Mouse (Mus musculus): Measurements from ENCODE around the gene Gpatch8. TPM values are rescaled to one million over a fixed set of nuclear protein-coding genes. Genes with fewer than 3 reads are reported as not detected.

Gene Gpatch8
- polyA plus RNA-seq, 1 experiment from 2014 or later, result 32.6 TPM

- 74% methylated on average over 1 of the region's 1 CpGs for WGBS
- no peaks in the 10 kb centered on the region for H3K27me3 ChIP-seq (replicated peaks; ENCODE audit: control insufficient read depth, insufficient read depth, low read length)
Measured at GRCm38 (mm10) chr11:102539690-102540089, 16.5 kb downstream of the Gpatch8 start.

GRCm38 (mm10) chr11:102536210-102536609 is 20.0 kb downstream of the Gpatch8 start:
- no peaks in the 10 kb centered on the region for H3K27me3 ChIP-seq (replicated peaks; ENCODE audit: control insufficient read depth, insufficient read depth, low read length)
- H3K9me3 ChIP-seq (replicated peaks; ENCODE audit: control insufficient read depth, low read length), result no peaks in the 10 kb centered on the region
- WGBS, result 31% methylated on average over 3 of the region's 3 CpGs
- no peak overlapping the region for H3K27ac ChIP-seq (ENCODE audit: low read depth, low read length)
- peaks cover 18% of the 10 kb centered on the region for H3K36me3 ChIP-seq (ENCODE audit: control insufficient read depth, insufficient read depth, low read length)
- no peak overlapping the region for H3K4me2 ChIP-seq (ENCODE audit: low read length)
- H3K4me1 ChIP-seq (ENCODE audit: control insufficient read depth, insufficient read depth, low read length), result no peaks in the 10 kb centered on the region
- H3K9ac ChIP-seq (ENCODE audit: low read length), result no peak overlapping the region
- peak; percentile 31 for DNase-seq (ENCODE audit: low spot score)
- ATAC-seq, result no peak
- H3K4me3 ChIP-seq (ENCODE audit: low read depth, low read length), result no peak overlapping the region

More at GRCm38 (mm10) chr11:102539690-102540089, 16.5 kb downstream of the Gpatch8 start:
- no peak overlapping the region for H3K9ac ChIP-seq (ENCODE audit: low read length)
- H3K27ac ChIP-seq (ENCODE audit: low read depth, low read length), result no peak overlapping the region
- DNase-seq (ENCODE audit: low spot score) (no peak), ATAC-seq (no peak)
- no peaks in the 10 kb centered on the region for H3K4me1 ChIP-seq (ENCODE audit: control insufficient read depth, insufficient read depth, low read length)
- no peaks in the 10 kb centered on the region for H3K9me3 ChIP-seq (replicated peaks; ENCODE audit: control insufficient read depth, low read length)
- H3K4me2 ChIP-seq (ENCODE audit: low read length), result no peak overlapping the region
- H3K4me3 ChIP-seq (ENCODE audit: low read depth, low read length), result no peak overlapping the region
- H3K36me3 ChIP-seq (ENCODE audit: control insufficient read depth, insufficient read depth, low read length), result peaks cover 18% of the 10 kb centered on the region

GRCm38 (mm10) chr11:102534078-102534477 is 22.1 kb downstream of the Gpatch8 start:
- H3K36me3 ChIP-seq (ENCODE audit: control insufficient read depth, insufficient read depth, low read length), result peaks cover 16% of the 10 kb centered on the region
- H3K27ac ChIP-seq (ENCODE audit: low read depth, low read length), result no peak overlapping the region
- no peak overlapping the region for H3K9ac ChIP-seq (ENCODE audit: low read length)
- no peak overlapping the region for H3K4me2 ChIP-seq (ENCODE audit: low read length)
- WGBS, result 97% methylated on average over 2 of the region's 2 CpGs
- no peaks in the 10 kb centered on the region for H3K27me3 ChIP-seq (replicated peaks; ENCODE audit: control insufficient read depth, insufficient read depth, low read length)
- no peaks in the 10 kb centered on the region for H3K9me3 ChIP-seq (replicated peaks; ENCODE audit: control insufficient read depth, low read length)
- H3K4me3 ChIP-seq (ENCODE audit: low read depth, low read length), result no peak overlapping the region
- H3K4me1 ChIP-seq (ENCODE audit: control insufficient read depth, insufficient read depth, low read length), result no peaks in the 10 kb centered on the region
- ATAC-seq (no peak), DNase-seq (ENCODE audit: low spot score) (no peak)

- no peak for DNase-seq (ENCODE audit: low spot score)
- H3K9me3 ChIP-seq (replicated peaks; ENCODE audit: control insufficient read depth, low read length), result no peaks in the 10 kb centered on the region
- WGBS, result 69% methylated on average over 5 of the region's 5 CpGs
Measured at GRCm38 (mm10) chr11:102531425-102531824, 24.8 kb downstream of the Gpatch8 start.

GRCm38 (mm10) chr11:102514793-102515424 is 41.3 kb downstream of the Gpatch8 start:
- peaks cover 10% of the 10 kb centered on the region; the same call in 1 of the 2 replicates for H3K36me3 ChIP-seq (ENCODE audit: control insufficient read depth, insufficient read depth, low read length)
- 100% methylated on average over 1 of the region's 1 CpGs for WGBS
- no peak overlapping the region for H3K9ac ChIP-seq (ENCODE audit: low read length)
- DNase-seq (ENCODE audit: low spot score) (no peak), ATAC-seq (no peak)
- H3K4me2 ChIP-seq (ENCODE audit: low read length), result no peak overlapping the region
- no peak overlapping the region for H3K27ac ChIP-seq (ENCODE audit: low read depth, low read length)
- H3K9me3 ChIP-seq (replicated peaks; ENCODE audit: control insufficient read depth, low read length), result no peaks in the 10 kb centered on the region
- no peak overlapping the region for H3K4me3 ChIP-seq (ENCODE audit: low read depth, low read length)
- no peaks in the 10 kb centered on the region for H3K27me3 ChIP-seq (replicated peaks; ENCODE audit: control insufficient read depth, insufficient read depth, low read length)
- no peaks in the 10 kb centered on the region for H3K4me1 ChIP-seq (ENCODE audit: control insufficient read depth, insufficient read depth, low read length)

More at GRCm38 (mm10) chr11:102531425-102531824, 24.8 kb downstream of the Gpatch8 start:
- Histone ChIP-seq H3K9ac (ENCODE audit: low read length) (no peak overlapping the region), H3K36me3 (ENCODE audit: control insufficient read depth, insufficient read depth, low read length) (peaks cover 3% of the 10 kb centered on the region; the same call in 1 of the 2 replicates), H3K4me2 (ENCODE audit: low read length) (no peak overlapping the region), H3K4me3 (ENCODE audit: low read depth, low read length) (no peak overlapping the region), H3K27ac (ENCODE audit: low read depth, low read length) (no peak overlapping the region), H3K4me1 (ENCODE audit: control insufficient read depth, insufficient read depth, low read length) (no peaks in the 10 kb centered on the region), H3K27me3 (replicated peaks; ENCODE audit: control insufficient read depth, insufficient read depth, low read length) (no peaks in the 10 kb centered on the region)
- no peak for ATAC-seq

GRCm38 (mm10) chr11:102510226-102510625 is 46.0 kb downstream of the Gpatch8 start:
- no peak overlapping the region for H3K9ac ChIP-seq (ENCODE audit: low read length)
- no peak for ATAC-seq
- H3K4me2 ChIP-seq (ENCODE audit: low read length), result no peak overlapping the region
- peak; percentile 3 for DNase-seq (ENCODE audit: low spot score)
- 59% methylated on average over 6 of the region's 6 CpGs for WGBS
- no peaks in the 10 kb centered on the region for H3K9me3 ChIP-seq (replicated peaks; ENCODE audit: control insufficient read depth, low read length)
- H3K4me3 ChIP-seq (ENCODE audit: low read depth, low read length), result no peak overlapping the region
- no peaks in the 10 kb centered on the region for H3K4me1 ChIP-seq (ENCODE audit: control insufficient read depth, insufficient read depth, low read length)
- peaks cover 10% of the 10 kb centered on the region for H3K36me3 ChIP-seq (ENCODE audit: control insufficient read depth, insufficient read depth, low read length)
- H3K27me3 ChIP-seq (replicated peaks; ENCODE audit: control insufficient read depth, insufficient read depth, low read length), result no peaks in the 10 kb centered on the region
- no peak overlapping the region for H3K27ac ChIP-seq (ENCODE audit: low read depth, low read length)

- DNase-seq (ENCODE audit: low spot score) (no peak), ATAC-seq (no peak)
- no peak overlapping the region for H3K27ac ChIP-seq (ENCODE audit: low read depth, low read length)
- WGBS, result 78% methylated on average over 2 of the region's 2 CpGs
- no peak overlapping the region for H3K9ac ChIP-seq (ENCODE audit: low read length)
- no peaks in the 10 kb centered on the region for H3K9me3 ChIP-seq (replicated peaks; ENCODE audit: control insufficient read depth, low read length)
- no peak overlapping the region for H3K4me2 ChIP-seq (ENCODE audit: low read length)
- no peaks in the 10 kb centered on the region for H3K27me3 ChIP-seq (replicated peaks; ENCODE audit: control insufficient read depth, insufficient read depth, low read length)
- no peak overlapping the region for H3K4me3 ChIP-seq (ENCODE audit: low read depth, low read length)
- H3K4me1 ChIP-seq (ENCODE audit: control insufficient read depth, insufficient read depth, low read length), result no peaks in the 10 kb centered on the region
- peaks cover 62% of the 10 kb centered on the region for H3K36me3 ChIP-seq (ENCODE audit: control insufficient read depth, insufficient read depth, low read length)
Measured at GRCm38 (mm10) chr11:102496732-102497131, 59.5 kb downstream of the Gpatch8 start.

GRCm38 (mm10) chr11:102496206-102496605 is 60.0 kb downstream of the Gpatch8 start:
- H3K9ac ChIP-seq (ENCODE audit: low read length), result no peak overlapping the region
- H3K9me3 ChIP-seq (replicated peaks; ENCODE audit: control insufficient read depth, low read length), result no peaks in the 10 kb centered on the region
- no peak for DNase-seq (ENCODE audit: low spot score)
- no peak overlapping the region for H3K4me3 ChIP-seq (ENCODE audit: low read depth, low read length)
- H3K4me1 ChIP-seq (ENCODE audit: control insufficient read depth, insufficient read depth, low read length), result no peaks in the 10 kb centered on the region
- WGBS, result 93% methylated on average over 2 of the region's 2 CpGs
- H3K4me2 ChIP-seq (ENCODE audit: low read length), result no peak overlapping the region
- H3K36me3 ChIP-seq (ENCODE audit: control insufficient read depth, insufficient read depth, low read length), result peaks cover 60% of the 10 kb centered on the region
- H3K27me3 ChIP-seq (replicated peaks; ENCODE audit: control insufficient read depth, insufficient read depth, low read length), result no peaks in the 10 kb centered on the region
- no peak overlapping the region for H3K27ac ChIP-seq (ENCODE audit: low read depth, low read length)
- ATAC-seq, result no peak

- Histone ChIP-seq H3K27me3 (replicated peaks; ENCODE audit: control insufficient read depth, insufficient read depth, low read length) (no peaks in the 10 kb centered on the region), H3K9me3 (replicated peaks; ENCODE audit: control insufficient read depth, low read length) (no peaks in the 10 kb centered on the region), H3K9ac (ENCODE audit: low read length) (no peak overlapping the region), H3K4me3 (ENCODE audit: low read depth, low read length) (no peak overlapping the region), H3K4me1 (ENCODE audit: control insufficient read depth, insufficient read depth, low read length) (no peaks in the 10 kb centered on the region), H3K4me2 (ENCODE audit: low read length) (no peak overlapping the region), H3K36me3 (ENCODE audit: control insufficient read depth, insufficient read depth, low read length) (peaks cover 55% of the 10 kb centered on the region), H3K27ac (ENCODE audit: low read depth, low read length) (no peak overlapping the region)
- DNase-seq (ENCODE audit: low spot score) (no peak), ATAC-seq (no peak)
- 95% methylated on average over 5 of the region's 5 CpGs for WGBS
Measured at GRCm38 (mm10) chr11:102495742-102496141, 60.5 kb downstream of the Gpatch8 start.

Measured in forebrain, embryonic 14.5 days (tissue).